Mouse (Mus musculus) 416B (cell line): ENCODE data around the gene Haus8.
"Not testable (repeated sequence)": the region's sequence is repeated elsewhere in the genome, so short reads cannot be mapped to it uniquely, and the experiment has no call there.

Source experiments
- DNase-seq: peaks from one replicate; pipeline ENCODE4 v3.0.0; 2011; ENCODE audit warnings: low read depth

The Haus8 gene

GRCm38 (mm10) chr8:71272286-71273150 is at the start of gene Haus8, which contains the start of gene Myo9b:
Gene Haus8, minus strand, starts transcription at chr8:71272934.
Gene Myo9b, plus strand, starts transcription at chr8:71272714.
- DNase-seq = peak; percentile 100

GRCm38 (mm10) chr8:71319760-71320159 is 47.0 kb upstream of the Haus8 start:
- DNase-seq = not testable (repeated sequence)

- DNase-seq = not testable (repeated sequence)
These were observed 45.9 kb upstream of the Haus8 start for GRCm38 (mm10) chr8:71318610-71319009.

GRCm38 (mm10) chr8:71316486-71317031 is 43.8 kb upstream of the Haus8 start:
- DNase-seq = peak; percentile 45

GRCm38 (mm10) chr8:71315972-71316371 is 43.2 kb upstream of the Haus8 start:
- no peak for DNase-seq

GRCm38 (mm10) chr8:71313951-71314350 is 41.2 kb upstream of the Haus8 start:
- no peak for DNase-seq

GRCm38 (mm10) chr8:71312700-71313099 is 40.0 kb upstream of the Haus8 start:
- DNase-seq = peak; percentile 47

- peak; percentile 83 for DNase-seq
These were observed 37.7 kb upstream of the Haus8 start for GRCm38 (mm10) chr8:71310446-71310845.

GRCm38 (mm10) chr8:71307913-71308312 is 35.2 kb upstream of the Haus8 start:
- no peak for DNase-seq

GRCm38 (mm10) chr8:71307371-71307770 is 34.6 kb upstream of the Haus8 start:
- peak; percentile 61 for DNase-seq

- no peak for DNase-seq
These were observed 33.3 kb upstream of the Haus8 start for GRCm38 (mm10) chr8:71305988-71306387.

GRCm38 (mm10) chr8:71303632-71304031 is 30.9 kb upstream of the Haus8 start:
- DNase-seq = no peak

GRCm38 (mm10) chr8:71302788-71303187 is 30.1 kb upstream of the Haus8 start:
- DNase-seq = no peak

GRCm38 (mm10) chr8:71299716-71300115 is 27.0 kb upstream of the Haus8 start:
- no peak for DNase-seq

- DNase-seq = no peak
These were observed 24.7 kb upstream of the Haus8 start for GRCm38 (mm10) chr8:71297439-71297838.

GRCm38 (mm10) chr8:71296784-71297183 is 24.1 kb upstream of the Haus8 start:
- DNase-seq = no peak

- peak; percentile 88 for DNase-seq
These were observed 23.5 kb upstream of the Haus8 start for GRCm38 (mm10) chr8:71296188-71296621.

GRCm38 (mm10) chr8:71293930-71294329 is 21.2 kb upstream of the Haus8 start:
- not testable (repeated sequence) for DNase-seq

GRCm38 (mm10) chr8:71291351-71291750 is 18.6 kb upstream of the Haus8 start:
- no peak for DNase-seq

GRCm38 (mm10) chr8:71290911-71291310 is 18.2 kb upstream of the Haus8 start:
- no peak for DNase-seq

GRCm38 (mm10) chr8:71290211-71290610 is 17.5 kb upstream of the Haus8 start:
- no peak for DNase-seq

- DNase-seq = peak; percentile 44
These were observed 16.4 kb upstream of the Haus8 start for GRCm38 (mm10) chr8:71289098-71289497.

GRCm38 (mm10) chr8:71288441-71288949 is 15.8 kb upstream of the Haus8 start:
- peak; percentile 33 for DNase-seq
